Mouse (Mus musculus): Measurements from ENCODE around the gene Qsox2. TPM values are rescaled to one million over a fixed set of nuclear protein-coding genes. Genes with fewer than 3 reads are reported as not detected.

Gene Qsox2
- polyA plus RNA-seq, 1 experiment from 2014 or later = 21.7 TPM

Other genes with a start within 250 kb of the Qsox2 start
- 93.8 and 97.1 TPM in 2 replicates for gene Ubac1, start 215.8 kb downstream of the Qsox2 start, polyA plus RNA-seq (2015; fragmentation: Nextera tagmentation; extraction: Ambion mirVana)
- gene Nacc2, start 114.3 kb downstream of the Qsox2 start, polyA plus RNA-seq (2015; fragmentation: Nextera tagmentation; extraction: Ambion mirVana) = 7.9 and 9.0 TPM in 2 replicates
- gene Lhx3, start 29.2 kb downstream of the Qsox2 start, polyA plus RNA-seq (2015; fragmentation: Nextera tagmentation; extraction: Ambion mirVana) = 1.3 and 1.8 TPM in 2 replicates
- gene Ccdc187, start 57.0 kb upstream of the Qsox2 start, polyA plus RNA-seq (2015; fragmentation: Nextera tagmentation; extraction: Ambion mirVana) = 0.70 and 1.1 TPM in 2 replicates
- 52.0 and 52.1 TPM in 2 replicates for gene Gpsm1, start 78.0 kb upstream of the Qsox2 start, polyA plus RNA-seq (2015; fragmentation: Nextera tagmentation; extraction: Ambion mirVana)
- gene Dnlz, start 114.6 kb upstream of the Qsox2 start, polyA plus RNA-seq (2015; fragmentation: Nextera tagmentation; extraction: Ambion mirVana) = 30.2 and 31.9 TPM in 2 replicates
- 0.84 and 1.7 TPM in 2 replicates for gene Card9, start 123.4 kb upstream of the Qsox2 start, polyA plus RNA-seq (2015; fragmentation: Nextera tagmentation; extraction: Ambion mirVana)
- 25.3 and 30.2 TPM in 2 replicates for gene Snapc4, start 143.1 kb upstream of the Qsox2 start, polyA plus RNA-seq (2015; fragmentation: Nextera tagmentation; extraction: Ambion mirVana)
- 120 and 141 TPM in 2 replicates for gene Entr1, start 151.8 kb upstream of the Qsox2 start, polyA plus RNA-seq (2015; fragmentation: Nextera tagmentation; extraction: Ambion mirVana)
- gene Pmpca, start 151.8 kb upstream of the Qsox2 start, polyA plus RNA-seq (2015; fragmentation: Nextera tagmentation; extraction: Ambion mirVana) = 90.4 and 92.6 TPM in 2 replicates
- 23.2 and 25.1 TPM in 2 replicates for gene Inpp5e, start 171.7 kb upstream of the Qsox2 start, polyA plus RNA-seq (2015; fragmentation: Nextera tagmentation; extraction: Ambion mirVana)
- 25.9 and 27.0 TPM in 2 replicates for gene Sec16a, start 207.7 kb upstream of the Qsox2 start, polyA plus RNA-seq (2015; fragmentation: Nextera tagmentation; extraction: Ambion mirVana)